Mouse (Mus musculus) spleen, adult 2 months (tissue): ENCODE data around the gene Wfdc5. TPM values are rescaled to one million over a fixed set of nuclear protein-coding genes. Genes with fewer than 3 reads are reported as not detected.

ENCODE experiments used
- DNase-seq, 2 experiments: peaks; one replicate each; pipeline versions ENCODE4 v3.0.0 to v3.0.0-alpha.2; 2012 to 2021; ENCODE audit warnings: low spot score in 2 of 2, low read depth in 1 of 2
- H3K27ac ChIP-seq: fragments of 200-500 bp; 2 replicates; pipeline ENCODE4 v1.5.1; 2012; ENCODE audit warnings: low read length, inconsistent platforms; ENCODE audit not compliant: insufficient read depth
- H3K27me3 ChIP-seq: fragments of 200-500 bp; 2 replicates; pipeline ENCODE4 v1.6.1; 2012; ENCODE audit warnings: mild to moderate bottlenecking, moderate library complexity, low read length, inconsistent platforms; ENCODE audit not compliant: control insufficient read depth, insufficient read depth
- H3K36me3 ChIP-seq: fragments of 200-500 bp; 2 replicates; pipeline ENCODE4 v1.6.1; 2012; ENCODE audit warnings: mild to moderate bottlenecking, low read length, inconsistent platforms; ENCODE audit not compliant: control insufficient read depth, insufficient read depth
- H3K4me1 ChIP-seq: fragments of 200-500 bp; 2 replicates; pipeline ENCODE4 v1.6.1; 2011; ENCODE audit warnings: inconsistent platforms; ENCODE audit not compliant: control insufficient read depth, insufficient read depth, insufficient read length
- H3K4me3 ChIP-seq: fragments of 200-500 bp; 2 replicates; pipeline ENCODE4 v1.5.1; 2011; ENCODE audit warnings: mild to moderate bottlenecking, inconsistent platforms; ENCODE audit not compliant: insufficient read depth, insufficient read length; ENCODE audit errors: extremely low read depth
- CTCF ChIP-seq: fragments of 200-500 bp; IDR thresholded peaks from 2 replicates; pipeline ENCODE4 v1.5.1; 2011; ENCODE audit warnings: mild to moderate bottlenecking, inconsistent platforms; ENCODE audit not compliant: insufficient read depth, insufficient read length, insufficient replicate concordance; ENCODE audit errors: extremely low read depth
- POLR2A ChIP-seq: fragments of 200-500 bp; IDR thresholded peaks from 2 replicates; pipeline ENCODE4 v1.6.1; 2011; ENCODE audit warnings: low read depth, low read length, inconsistent platforms
- WGBS: fragments of 180-500 bp; shearing (Covaris S2); methylation state at CpG from one replicate; pipeline ENCODE4 v1.1.7; 2018; 5-methylcytosine and 5-hydroxymethylcytosine counted together
- polyA plus RNA-seq: library from polyadenylated mRNA; depleted of rRNA; stranded (reverse); fragments of >200 nt; gene quantifications from 2 replicates; pipeline ENCODE4 v1.2.3, GENCODE M21; 2012

The Wfdc5 gene
- polyA plus RNA-seq, 1 experiment: not detected

DNA sequence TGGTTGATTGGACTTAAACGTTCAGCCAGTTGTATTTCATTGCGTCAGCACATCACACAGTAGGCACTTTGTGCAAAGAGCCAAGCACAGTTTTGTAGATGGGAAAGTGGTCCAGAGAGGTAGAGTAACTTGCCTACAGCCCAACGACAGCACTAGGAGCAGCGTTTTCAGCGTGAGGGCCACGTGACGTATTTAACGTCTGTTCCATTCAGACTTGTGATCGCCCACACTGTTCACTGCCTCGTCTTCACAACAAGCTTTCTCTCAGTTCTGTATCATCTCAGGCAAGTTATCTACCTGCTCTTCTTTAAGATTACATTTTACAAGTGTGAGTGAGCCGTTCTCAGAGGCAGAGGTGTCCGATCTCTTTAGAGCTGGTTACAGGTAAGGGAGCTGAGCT lies 36.0 kb downstream of the Wfdc5 start:
- WGBS: 94% methylated on average over 12 of the region's 12 CpGs
- H3K4me1 ChIP-seq: no peaks in the 10 kb centered on the region
- no peak overlapping the region for H3K4me3 ChIP-seq
- H3K27ac ChIP-seq: no peak overlapping the region
- peaks cover 42% of the 10 kb centered on the region for H3K36me3 ChIP-seq
- no peak for TF ChIP-seq POLR2A
- no peak for TF ChIP-seq CTCF
- DNase-seq: no peak
- H3K27me3 ChIP-seq: no peaks in the 10 kb centered on the region

DNA sequence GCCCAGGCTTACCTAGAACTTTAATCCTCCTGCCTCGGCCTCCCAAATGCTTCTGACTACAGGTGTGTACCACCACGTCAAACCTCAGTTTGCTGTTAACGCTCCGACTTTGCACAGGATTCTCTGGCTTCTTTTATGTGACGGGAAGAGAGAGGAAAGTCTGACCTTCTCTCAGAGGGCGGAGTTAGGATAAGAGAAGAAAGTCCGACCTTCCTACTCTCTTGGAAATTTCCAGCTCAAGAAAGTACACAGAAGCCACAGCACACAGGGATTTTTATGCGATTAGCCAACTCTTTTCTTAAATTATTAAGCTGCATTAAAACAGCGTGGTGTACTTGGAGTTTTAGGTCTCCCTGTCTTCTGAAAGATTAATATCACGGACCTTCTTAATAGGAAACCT lies 38.0 kb downstream of the Wfdc5 start:
- TF ChIP-seq POLR2A (no peak), CTCF (no peak)
- Histone ChIP-seq H3K4me1 (no peaks in the 10 kb centered on the region), H3K27me3 (no peaks in the 10 kb centered on the region), H3K4me3 (no peak overlapping the region), H3K36me3 (peaks cover 32% of the 10 kb centered on the region), H3K27ac (no peak overlapping the region)
- no peak for DNase-seq
- 96% methylated on average over 10 of the region's 10 CpGs for WGBS

DNA sequence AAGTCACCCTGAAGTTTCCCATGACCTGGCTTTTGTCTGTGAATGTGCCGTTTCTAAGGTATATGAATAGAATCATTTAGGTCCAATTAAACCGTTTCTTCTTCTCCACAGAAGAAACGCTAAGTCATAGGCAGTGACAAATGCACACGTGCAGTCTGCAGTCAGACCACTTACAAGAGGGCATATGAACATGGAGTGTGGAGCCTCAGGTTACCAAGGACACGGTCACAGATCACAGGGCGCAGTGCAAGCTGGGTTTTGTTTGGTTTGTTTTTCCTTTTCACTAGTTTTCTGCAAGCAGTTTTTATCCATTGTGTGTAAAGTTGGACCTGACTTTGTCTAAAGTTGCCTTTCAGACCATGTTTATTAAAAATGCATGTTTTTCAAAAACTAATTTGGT lies 38.5 kb downstream of the Wfdc5 start:
- DNase-seq: no peak
- Histone ChIP-seq H3K27ac (no peak overlapping the region), H3K27me3 (no peaks in the 10 kb centered on the region), H3K4me1 (no peaks in the 10 kb centered on the region), H3K4me3 (no peak overlapping the region), H3K36me3 (peaks cover 31% of the 10 kb centered on the region)
- WGBS: 69% methylated on average over 6 of the region's 6 CpGs
- no peak for TF ChIP-seq POLR2A
- TF ChIP-seq CTCF: no peak

DNA sequence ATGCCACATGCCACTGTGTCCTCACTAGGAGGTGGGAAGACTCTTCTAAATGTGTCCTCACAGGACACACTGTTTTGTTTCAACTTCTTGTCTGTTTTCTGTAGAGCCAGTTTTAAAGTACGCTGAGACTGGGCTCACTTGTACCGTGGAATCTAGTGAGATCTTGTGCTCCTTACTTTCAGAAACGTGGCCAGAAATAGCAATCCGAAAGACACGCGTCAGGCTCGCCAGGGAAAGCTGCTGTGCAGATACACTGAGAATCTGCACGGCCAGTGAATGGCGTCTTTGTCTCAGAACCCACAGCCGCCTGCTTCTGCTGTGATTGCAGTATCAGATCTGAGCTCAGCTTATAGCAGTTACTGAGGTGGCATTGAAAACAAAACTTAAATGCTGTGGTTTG lies 40.5 kb downstream of the Wfdc5 start:
- 87% methylated on average over 10 of the region's 10 CpGs for WGBS
- peaks cover 30% of the 10 kb centered on the region for H3K36me3 ChIP-seq
- no peaks in the 10 kb centered on the region for H3K4me1 ChIP-seq
- H3K4me3 ChIP-seq: no peak overlapping the region
- H3K27me3 ChIP-seq: no peaks in the 10 kb centered on the region
- no peak overlapping the region for H3K27ac ChIP-seq
- no peak for TF ChIP-seq POLR2A
- no peak for TF ChIP-seq CTCF
- DNase-seq: no peak

DNA sequence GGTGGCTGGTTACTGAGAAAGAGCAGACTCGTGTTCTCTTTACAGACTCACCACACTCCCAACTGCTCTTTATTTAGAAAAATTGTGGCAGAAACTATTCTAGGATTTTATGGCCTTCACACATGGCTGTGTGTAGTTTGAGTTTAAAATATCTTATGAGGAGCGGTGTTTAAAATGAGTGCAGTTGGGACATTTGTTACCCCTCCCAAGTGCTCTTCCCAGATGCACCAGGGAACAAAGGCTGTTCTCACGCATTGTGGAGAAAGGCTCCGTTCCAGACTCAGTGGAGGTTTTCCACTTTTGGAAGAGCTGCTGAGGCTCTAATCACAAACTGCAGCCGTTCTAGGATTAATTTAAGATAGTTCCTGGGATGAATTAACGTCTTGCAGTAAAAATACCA lies 44.8 kb downstream of the Wfdc5 start:
- TF ChIP-seq CTCF (no peak), POLR2A (no peak)
- H3K36me3 ChIP-seq: peaks cover 30% of the 10 kb centered on the region
- H3K4me1 ChIP-seq: no peaks in the 10 kb centered on the region
- H3K27me3 ChIP-seq: no peaks in the 10 kb centered on the region
- no peak overlapping the region for H3K4me3 ChIP-seq
- no peak overlapping the region for H3K27ac ChIP-seq
- 93% methylated on average over 6 of the region's 6 CpGs for WGBS
- DNase-seq: no peak

DNA sequence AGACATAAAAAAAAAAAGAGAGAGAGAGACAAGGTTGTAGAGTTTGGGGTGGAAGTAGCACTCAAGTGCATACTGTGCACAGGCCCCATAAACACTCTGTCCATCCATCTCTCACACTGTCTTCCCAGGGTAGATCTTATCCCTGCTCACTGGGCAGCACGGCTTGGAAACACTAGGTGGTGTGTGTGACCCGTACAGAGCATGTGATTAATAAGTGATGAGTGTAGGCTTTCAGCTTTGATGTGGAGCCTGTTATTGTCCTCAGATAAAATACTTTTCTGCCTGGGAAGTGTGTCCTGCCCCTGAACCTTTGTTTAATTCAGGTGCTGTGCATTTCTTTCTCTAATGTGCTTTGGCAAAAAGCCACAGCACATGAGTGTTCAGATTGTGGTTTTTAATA lies 46.1 kb downstream of the Wfdc5 start:
- Histone ChIP-seq H3K4me3 (no peak overlapping the region), H3K36me3 (peaks cover 28% of the 10 kb centered on the region), H3K27me3 (no peaks in the 10 kb centered on the region), H3K27ac (no peak overlapping the region), H3K4me1 (no peaks in the 10 kb centered on the region)
- no peak for TF ChIP-seq POLR2A
- TF ChIP-seq CTCF: no peak
- WGBS: 72% methylated on average over 2 of the region's 2 CpGs
- no peak for DNase-seq

DNA sequence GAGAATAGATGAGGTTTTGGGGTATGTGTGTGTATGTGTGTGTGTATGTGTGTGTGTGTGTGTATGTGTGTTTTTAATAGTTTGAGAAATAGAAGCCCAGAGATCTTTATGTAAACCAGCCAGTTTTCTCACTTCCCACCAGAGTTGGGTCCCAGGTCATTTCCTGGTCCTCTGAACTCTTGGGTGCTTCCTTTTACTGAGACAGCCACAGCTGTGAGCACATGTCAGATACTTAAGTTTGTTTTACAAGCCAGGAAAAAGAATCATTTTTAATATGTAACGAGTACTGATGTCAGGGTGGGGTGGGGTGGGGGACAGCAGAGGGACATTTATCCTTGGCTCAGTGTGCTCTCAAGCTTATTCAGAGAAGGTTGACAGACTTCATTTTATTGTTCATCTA lies 47.2 kb downstream of the Wfdc5 start:
- H3K27ac ChIP-seq: no peak overlapping the region
- H3K36me3 ChIP-seq: peaks cover 30% of the 10 kb centered on the region
- no peak overlapping the region for H3K4me3 ChIP-seq
- TF ChIP-seq POLR2A (no peak), CTCF (no peak)
- H3K4me1 ChIP-seq: no peaks in the 10 kb centered on the region
- no peak for DNase-seq
- H3K27me3 ChIP-seq: no peaks in the 10 kb centered on the region
- WGBS: 86% methylated on average over 1 of the region's 1 CpGs

DNA sequence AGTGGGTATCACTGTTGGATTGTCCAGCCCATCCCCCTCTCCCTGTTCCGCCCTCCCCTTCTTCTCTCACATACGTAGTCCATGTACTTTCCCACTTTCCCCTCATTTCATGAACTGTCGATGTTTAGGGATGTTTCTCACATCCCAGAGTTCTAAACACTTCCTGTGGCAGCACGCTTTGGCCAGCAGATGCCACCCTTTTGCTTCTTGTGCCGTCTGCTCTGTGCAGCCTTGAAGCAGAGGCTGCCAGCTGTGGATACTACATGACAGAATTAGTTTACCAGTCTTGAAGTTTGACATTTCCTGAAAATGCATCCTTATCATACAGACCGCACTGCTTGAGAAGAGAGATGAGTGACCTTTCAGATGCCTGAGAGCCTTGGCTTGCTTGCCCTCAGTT lies 48.0 kb downstream of the Wfdc5 start:
- 74% methylated on average over 6 of the region's 6 CpGs for WGBS
- no peaks in the 10 kb centered on the region for H3K27me3 ChIP-seq
- peaks cover 26% of the 10 kb centered on the region for H3K36me3 ChIP-seq
- DNase-seq: no peak
- H3K4me1 ChIP-seq: no peaks in the 10 kb centered on the region
- no peak for TF ChIP-seq POLR2A
- no peak for TF ChIP-seq CTCF
- no peak overlapping the region for H3K4me3 ChIP-seq
- no peak overlapping the region for H3K27ac ChIP-seq
